Mouse (Mus musculus) CD8-positive naive resting alpha-beta T cell, adult 2 months (primary cell): Measurements from ENCODE around the gene Olfr703.
A peak's percentile ranks its signal among the peaks of the same experiment; 100 is the strongest.

Experiments used
- DNase-seq, 2 experiments: peaks; one replicate each; pipeline ENCODE4 v3.0.0; 2022; ENCODE audit warnings: low read depth in 2 of 2, low spot score in 2 of 2

Olfr703 gene

GRCm38 (mm10) chr7:106843060-106843459, at the start of gene Olfr703:
TSS of gene Olfr703 (plus strand) at chr7:106843360.
- no peak for DNase-seq

DNA sequence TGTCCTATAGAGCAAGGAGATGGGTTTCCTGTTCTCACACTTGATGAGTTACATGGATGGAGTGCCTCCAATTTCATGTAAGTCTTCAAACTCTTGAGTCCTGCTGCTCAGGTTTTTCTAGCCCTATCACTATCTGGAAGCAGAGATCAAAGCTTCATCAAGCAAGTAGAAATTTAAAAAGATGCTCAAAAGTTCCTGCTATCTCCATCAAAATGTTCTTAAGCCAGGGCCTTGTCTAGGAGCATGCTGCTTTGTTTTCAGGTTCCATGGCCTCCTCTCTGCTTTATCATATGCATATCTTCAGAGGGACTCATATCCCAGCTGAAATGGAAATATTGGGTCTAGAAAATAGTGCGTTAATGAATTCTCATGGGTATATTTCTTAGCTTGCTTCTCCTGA, 34.4 kb upstream of the Olfr703 start, which contains the start of gene Olfr700:
Olfr700 (minus strand) TSS at position 101 of the 400 bp plus-strand sequence.
- DNase-seq: no peak

GRCm38 (mm10) chr7:106813829-106814228, 29.3 kb upstream of the Olfr703 start, which contains the start of gene Olfr701:
TSS of gene Olfr701 (plus strand) at chr7:106814129.
- no peak for DNase-seq

- peak; percentile 3 to 20 for DNase-seq
Measured at GRCm38 (mm10) chr7:106815775-106816174, 27.4 kb upstream of the Olfr703 start.

- DNase-seq: no peak
Measured at GRCm38 (mm10) chr7:106818414-106818813, 24.7 kb upstream of the Olfr703 start.

- no peak for DNase-seq
Measured at GRCm38 (mm10) chr7:106833793-106834192, 9.4 kb upstream of the Olfr703 start, which contains the start of gene Olfr702. TSS of gene Olfr702 (minus strand) at chr7:106833893.

- no peak for DNase-seq
Measured at GRCm38 (mm10) chr7:106862885-106863284, 19.7 kb downstream of the Olfr703 start, which contains the start of gene Olfr704. TSS of gene Olfr704 (plus strand) at chr7:106863185.

GRCm38 (mm10) chr7:106876791-106877190, 33.6 kb downstream of the Olfr703 start, which contains the start of gene Olfr705:
TSS of gene Olfr705 (minus strand) at chr7:106876891.
- DNase-seq: no peak

- DNase-seq: no peak
Measured at GRCm38 (mm10) chr7:106888062-106888461, 44.9 kb downstream of the Olfr703 start, which contains the start of gene Olfr706. TSS of gene Olfr706 (minus strand) at chr7:106888162.
